Mouse (Mus musculus) liver, postnatal 0 days (tissue): ENCODE data around the gene Ctcf.

Experiments used
- CTCF ChIP-seq: sonication (generic); IDR thresholded peaks from 2 replicates; pipeline ENCODE4 v1.5.1; 2016; ENCODE audit warnings: antibody characterized with exemption, low read depth
- EP300 ChIP-seq: IDR thresholded peaks from 2 replicates; pipeline ENCODE4 v1.6.1; 2016; ENCODE audit warnings: antibody characterized with exemption, low read depth, mild to moderate bottlenecking

DNA sequence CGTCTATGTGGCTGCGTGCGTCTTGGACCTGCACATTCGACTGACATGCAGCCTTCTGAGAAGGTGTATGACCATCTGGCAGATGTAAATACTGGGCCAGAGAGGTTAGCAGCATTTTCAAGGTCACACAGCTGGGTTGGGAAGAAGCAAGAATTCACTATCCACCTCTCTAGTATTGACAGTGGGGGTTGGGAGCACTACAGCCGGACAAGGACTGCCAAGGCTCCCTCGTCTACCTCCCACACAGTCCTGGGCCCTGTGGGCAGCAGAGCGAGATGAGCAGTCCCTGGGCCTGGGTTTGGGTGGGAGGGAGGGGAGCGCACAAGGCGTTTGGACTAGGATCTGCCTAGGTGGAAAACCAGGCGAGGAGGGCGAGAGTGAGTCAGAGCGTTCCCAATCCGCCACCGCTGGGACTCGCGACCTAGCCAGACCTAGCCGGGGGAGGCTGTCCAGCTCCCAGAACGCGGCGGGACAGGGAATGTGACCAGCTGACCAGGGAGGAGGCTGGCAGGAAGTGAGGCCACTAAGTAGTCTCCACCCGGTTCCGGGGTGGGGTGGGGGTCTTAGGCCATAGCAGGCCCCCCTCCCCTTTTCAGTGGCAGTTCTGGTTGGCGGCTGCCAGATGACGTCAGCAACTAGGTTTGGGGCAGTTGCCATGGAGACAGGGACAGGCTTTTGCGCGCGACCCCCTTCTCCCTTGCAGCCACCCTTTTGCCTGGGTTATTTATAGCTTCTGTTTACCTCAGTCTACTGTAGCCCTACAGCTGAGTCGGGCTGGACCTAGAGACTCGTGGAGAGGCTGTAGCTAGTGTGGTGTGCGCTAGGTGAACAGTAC lies 30.0 kb upstream of the Ctcf start:
- no peak for TF ChIP-seq CTCF
- no peak for TF ChIP-seq EP300
